Mouse (Mus musculus) MEL (cell line): ENCODE data around the gene Guca2a. TPM values are rescaled to one million over a fixed set of nuclear protein-coding genes. Genes with fewer than 3 reads are reported as not detected.

Experiments used
- DNase-seq: peaks from one replicate; pipeline ENCODE4 v3.0.0; 2011; ENCODE audit warnings: low read depth, low spot score
- H3K27ac ChIP-seq: 2 replicates; pipeline ENCODE4 v1.5.1; 2012; ENCODE audit warnings: low read depth, mild to moderate bottlenecking, control low read depth, low read length, moderate library complexity; ENCODE audit not compliant: control insufficient read depth
- H3K27me3 ChIP-seq, 2 experiments: fragments of 150-350 bp in 1 of 2; sonication (generic) in 1 of 2; 2 replicates each; pipeline ENCODE4 v1.6.1; 2012; ENCODE audit warnings: low read length in 2 of 2, mild to moderate bottlenecking in 2 of 2, improper control_type of control experiment in 1 of 2, moderate library complexity in 1 of 2; ENCODE audit not compliant: insufficient read depth in 2 of 2, control insufficient read depth in 1 of 2
- H3K36me3 ChIP-seq, 2 experiments: 2 replicates each; pipeline ENCODE4 v1.6.1; 2012 to 2014; ENCODE audit warnings: low read length in 2 of 2, improper control_type of control experiment in 1 of 2, inconsistent platforms in 1 of 2, mild to moderate bottlenecking in 1 of 2; ENCODE audit not compliant: insufficient read depth in 2 of 2, control insufficient read depth in 1 of 2
- H3K4me1 ChIP-seq, 2 experiments: fragments of 150-350 bp in 1 of 2; sonication (generic) in 1 of 2; 2 replicates each; pipeline ENCODE4 v1.6.1; 2012; ENCODE audit warnings: low read length in 2 of 2, improper control_type of control experiment in 1 of 2, mild to moderate bottlenecking in 1 of 2; ENCODE audit not compliant: insufficient read depth in 2 of 2, control insufficient read depth in 1 of 2
- H3K4me3 ChIP-seq, 2 experiments: fragments of 150-350 bp in 1 of 2; sonication (generic) in 1 of 2; 2 replicates each; pipeline ENCODE4 v1.5.1; 2012; ENCODE audit warnings: low read depth in 2 of 2, low read length in 2 of 2, mild to moderate bottlenecking in 2 of 2, moderate library complexity in 2 of 2, control low read depth in 1 of 2, improper control_type of control experiment in 1 of 2; ENCODE audit not compliant: control insufficient read depth in 1 of 2, insufficient read depth in 1 of 2
- H3K79me2 ChIP-seq: 2 replicates; pipeline ENCODE4 v1.6.1; 2012; ENCODE audit warnings: mild to moderate bottlenecking, low read length, moderate library complexity; ENCODE audit not compliant: control insufficient read depth, poor library complexity, insufficient read depth
- H3K9ac ChIP-seq: 2 replicates; pipeline ENCODE4 v1.6.1; 2012; ENCODE audit warnings: low read depth, mild to moderate bottlenecking, control low read depth, low read length, moderate library complexity; ENCODE audit not compliant: control insufficient read depth, poor library complexity, severe bottlenecking
- H3K9me3 ChIP-seq: fragments of 150-350 bp; sonication (generic); replicated peaks from 2 replicates; pipeline ENCODE4 v1.6.1; 2012; ENCODE audit warnings: mild to moderate bottlenecking, low read length, improper control_type of control experiment, moderate library complexity; ENCODE audit not compliant: insufficient read depth
- BHLHE40 ChIP-seq: IDR thresholded peaks from 2 replicates; pipeline ENCODE4 v1.6.1; 2012; ENCODE audit warnings: low read depth, mild to moderate bottlenecking, inconsistent platforms, low read length, improper control_type of control experiment, borderline replicate concordance
- CHD1 ChIP-seq: IDR thresholded peaks from 2 replicates; pipeline ENCODE4 v1.6.1; 2012; ENCODE audit warnings: low read depth, mild to moderate bottlenecking, inconsistent platforms, low read length, improper control_type of control experiment
- ETS1 ChIP-seq: IDR thresholded peaks from 2 replicates; pipeline ENCODE4 v1.6.1; 2012; ENCODE audit warnings: low read depth, mild to moderate bottlenecking, inconsistent platforms, low read length, improper control_type of control experiment, moderate library complexity
- GABPA ChIP-seq: IDR thresholded peaks from 2 replicates; pipeline ENCODE4 v1.6.1; 2012; ENCODE audit warnings: low read depth, mild to moderate bottlenecking, inconsistent platforms, low read length, improper control_type of control experiment, moderate library complexity
- KAT2A ChIP-seq: conservative IDR thresholded peaks from 2 replicates; pipeline ENCODE4 v1.6.1; 2012; ENCODE audit warnings: low read depth, low read length, improper control_type of control experiment, inconsistent platforms
- MAX ChIP-seq: IDR thresholded peaks from 2 replicates; pipeline ENCODE4 v1.6.1; 2011; ENCODE audit warnings: low read length, improper control_type of control experiment
- MAZ ChIP-seq: IDR thresholded peaks from 2 replicates; pipeline ENCODE4 v1.6.1; 2012; ENCODE audit warnings: low read depth, mild to moderate bottlenecking, inconsistent platforms, low read length, improper control_type of control experiment
- MEF2A ChIP-seq: IDR thresholded peaks from 2 replicates; pipeline ENCODE4 v1.6.1; 2014; ENCODE audit warnings: low read depth, mild to moderate bottlenecking, inconsistent platforms, low read length, improper control_type of control experiment; ENCODE audit not compliant: poor library complexity, insufficient replicate concordance, severe bottlenecking; ENCODE audit errors: extremely low read depth
- MXI1 ChIP-seq: IDR thresholded peaks from 2 replicates; pipeline ENCODE4 v1.6.1; 2011; ENCODE audit warnings: mild to moderate bottlenecking, low read depth, low read length, improper control_type of control experiment
- MYC ChIP-seq: IDR thresholded peaks from 2 replicates; pipeline ENCODE4 v1.6.1; 2011; ENCODE audit warnings: low read depth, mild to moderate bottlenecking, low read length, improper control_type of control experiment, moderate library complexity
- NELFE ChIP-seq: IDR thresholded peaks from 2 replicates; pipeline ENCODE4 v1.6.1; 2011; ENCODE audit warnings: low read depth, low read length, improper control_type of control experiment
- NRF1 ChIP-seq: IDR thresholded peaks from 2 replicates; pipeline ENCODE4 v1.6.1; 2014; ENCODE audit warnings: low read depth, mild to moderate bottlenecking, inconsistent platforms, low read length, improper control_type of control experiment, moderate library complexity; ENCODE audit not compliant: poor library complexity, insufficient read depth, severe bottlenecking
- POLR2A ChIP-seq, 2 experiments: IDR thresholded peaks; 2 replicates each; pipeline ENCODE4 v1.6.1; 2011 to 2012; ENCODE audit warnings: low read length in 2 of 2, mild to moderate bottlenecking in 2 of 2, control low read depth in 1 of 2, improper control_type of control experiment in 1 of 2, low read depth in 1 of 2, moderate library complexity in 1 of 2; ENCODE audit not compliant: control insufficient read depth in 1 of 2, insufficient read depth in 1 of 2, poor library complexity in 1 of 2
- POLR2AphosphoS5 ChIP-seq: IDR thresholded peaks from 2 replicates; pipeline ENCODE4 v1.6.1; 2012; ENCODE audit warnings: low read depth, borderline replicate concordance, mild to moderate bottlenecking, inconsistent platforms, low read length, moderate library complexity, mixed read lengths
- RAD21 ChIP-seq: IDR thresholded peaks from 2 replicates; pipeline ENCODE4 v1.6.1; 2011; ENCODE audit warnings: mild to moderate bottlenecking, low read depth, low read length, improper control_type of control experiment
- SMC3 ChIP-seq: IDR thresholded peaks from 2 replicates; pipeline ENCODE4 v1.6.1; 2011; ENCODE audit warnings: low read depth, low read length, improper control_type of control experiment
- UBTF ChIP-seq: IDR thresholded peaks from 2 replicates; pipeline ENCODE4 v1.6.1; 2012; ENCODE audit warnings: low read depth, mild to moderate bottlenecking, inconsistent platforms, low read length, improper control_type of control experiment, moderate library complexity, borderline replicate concordance; ENCODE audit not compliant: insufficient read depth
- USF2 ChIP-seq, 2 experiments: IDR thresholded peaks; 2 replicates each; pipeline ENCODE4 v1.6.1; 2011 to 2012; ENCODE audit warnings: improper control_type of control experiment in 2 of 2, low read length in 2 of 2, borderline replicate concordance in 1 of 2, inconsistent platforms in 1 of 2, low read depth in 1 of 2, mild to moderate bottlenecking in 1 of 2; ENCODE audit not compliant: insufficient read depth in 1 of 2
- ZKSCAN1 ChIP-seq: IDR thresholded peaks from 2 replicates; pipeline ENCODE4 v1.6.1; 2012; ENCODE audit warnings: low read depth, mild to moderate bottlenecking, inconsistent platforms, low read length, improper control_type of control experiment, moderate library complexity
- ZMIZ1 ChIP-seq: IDR thresholded peaks from 2 replicates; pipeline ENCODE4 v1.6.1; 2012; ENCODE audit warnings: low read depth, mild to moderate bottlenecking, inconsistent platforms, low read length, improper control_type of control experiment, moderate library complexity
- ZNF384 ChIP-seq: IDR thresholded peaks from 2 replicates; pipeline ENCODE4 v1.6.1; 2012; ENCODE audit warnings: low read depth, mild to moderate bottlenecking, inconsistent platforms, low read length, improper control_type of control experiment
- polyA plus RNA-seq, 2 experiments: library from polyadenylated mRNA; stranded (reverse) in 1 of 2; unstranded in 1 of 2; fragments of >175 nt in 1 of 2; fragments of >200 nt in 1 of 2; gene quantifications; 2 replicates each; pipeline versions ENCODE4 v1.2.1 to v1.2.4; 2012; ENCODE audit warnings: low replicate concordance in 2 of 2, low read depth in 1 of 2; ENCODE audit not compliant: insufficient read length in 2 of 2, insufficient read depth in 1 of 2, missing spikeins in 1 of 2
- total RNA-seq: library from RNA; depleted of rRNA; stranded (reverse); fragments of 300-350 nt; gene quantifications from 2 replicates; pipeline ENCODE4 v1.2.3, GENCODE M21; 2012

Guca2a gene
- total and polyA plus RNA-seq, 3 experiments = not detected

- Histone ChIP-seq H3K27ac (no peak overlapping the region), H3K4me1 (no peaks in the 10 kb centered on the region), H3K79me2 (no peaks in the 10 kb centered on the region), H3K36me3 (no peaks in the 10 kb centered on the region), H3K9ac (no peak overlapping the region), H3K27me3 (no peaks in the 10 kb centered on the region), H3K9me3 (no peaks in the 10 kb centered on the region), H3K4me3 (no peak overlapping the region)
- TF ChIP-seq MAX (no peak), CHD1 (no peak), UBTF (no peak), ZNF384 (no peak), MAZ (no peak), ZKSCAN1 (no peak), SMC3 (no peak), MYC (no peak), BHLHE40 (no peak), NRF1 (no peak), MXI1 (no peak), POLR2AphosphoS5 (no peak), ZMIZ1 (no peak), KAT2A (no peak), GABPA (no peak), USF2 (IDR thresholded peaks at IDR 0.05; ENCODE audit: borderline replicate concordance in 1 of 2, insufficient read depth in 1 of 2, low read depth in 1 of 2, low read length in 2 of 2) (no peak), RAD21 (no peak)
- DNase-seq = no peak
Measured at GRCm38 (mm10) chr4:119668596-119668995, 31.1 kb downstream of the Guca2a start.

GRCm38 (mm10) chr4:119669356-119670209 lies 32.1 kb downstream of the Guca2a start:
- Histone ChIP-seq H3K27ac (no peak overlapping the region), H3K36me3 (no peaks in the 10 kb centered on the region), H3K79me2 (no peaks in the 10 kb centered on the region), H3K27me3 (no peaks in the 10 kb centered on the region), H3K4me1 (no peaks in the 10 kb centered on the region), H3K9me3 (no peaks in the 10 kb centered on the region), H3K9ac (no peak overlapping the region), H3K4me3 (no peak overlapping the region)
- no peak for DNase-seq
- no peak for TF ChIP-seq NELFE
- no peak for TF ChIP-seq GABPA
- TF ChIP-seq MYC = no peak
- no peak for TF ChIP-seq MXI1
- TF ChIP-seq NRF1 = no peak
- TF ChIP-seq MEF2A = no peak
- TF ChIP-seq POLR2A (IDR thresholded peaks at IDR 0.05; ENCODE audit: control insufficient read depth in 1 of 2, insufficient read depth in 1 of 2, low read depth in 1 of 2, low read length in 2 of 2, poor library complexity in 1 of 2) = no peak
- TF ChIP-seq ETS1 = no peak
- no peak for TF ChIP-seq KAT2A
- TF ChIP-seq CHD1 = no peak
